Mouse (Mus musculus): ENCODE data around the gene Irx1.

Irx1 gene

DNA sequence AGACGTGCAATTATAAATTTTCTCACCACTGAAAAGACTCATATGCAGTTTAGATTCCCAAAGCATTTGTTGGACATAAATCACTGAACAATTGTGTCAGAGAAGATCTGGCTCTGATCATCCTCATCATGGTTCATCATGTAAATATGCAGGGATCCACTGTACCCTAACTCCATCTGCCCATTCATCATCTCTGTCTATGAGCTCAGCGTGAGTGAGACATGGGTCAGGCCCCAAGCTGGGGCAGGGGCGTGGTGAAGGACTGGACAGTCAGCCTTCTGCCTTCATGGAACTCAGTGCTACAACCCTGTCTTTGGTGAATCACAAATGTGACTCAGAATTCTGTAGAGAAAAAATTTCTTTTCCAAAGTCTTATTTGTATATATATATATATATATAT, 53.2 kb downstream of the Irx1 start:
- no peak for DNase-seq (ENCODE audit: low spot score)

Data from ovary, postnatal 36 days (tissue).